Mouse (Mus musculus) common myeloid progenitor, adult 5-6 weeks (primary cell): ENCODE measurements at regions not wholly inside any gene's neighbourhood (a gene's known extent, or its start where the extent isn't known, plus 50 kb on each side); places are given as distances from the start of the nearest gene placed in this dataset.

Experiments used
- ATAC-seq: replicated peaks from 2 replicates; pipeline ENCODE4 v1.8.0; 2016; ENCODE audit warnings: low read depth, mild to moderate bottlenecking, moderate TSS enrichment, inconsistent platforms; ENCODE audit not compliant: poor library complexity, severe bottlenecking

- ATAC-seq: no peak
These were observed 65.3 kb downstream of the Med10 start for GRCm38 (mm10) chr13:69867296-69868065.

GRCm38 (mm10) chr13:69896536-69896935 is 94.3 kb downstream of the Med10 start:
- no peak for ATAC-seq

GRCm38 (mm10) chr13:69901139-69901538 is 98.9 kb downstream of the Med10 start:
- ATAC-seq: no peak

- no peak for ATAC-seq
These were observed 104.8 kb downstream of the Med10 start for GRCm38 (mm10) chr13:69906802-69907537.

GRCm38 (mm10) chr13:69915796-69916195 is 113.6 kb downstream of the Med10 start:
- ATAC-seq: no peak

GRCm38 (mm10) chr13:69932695-69933550 is 130.7 kb downstream of the Med10 start:
- ATAC-seq: no peak

GRCm38 (mm10) chr13:69933551-69933845 is 131.3 kb downstream of the Med10 start:
- ATAC-seq: no peak

- no peak for ATAC-seq
These were observed 137.6 kb downstream of the Med10 start for GRCm38 (mm10) chr13:69939791-69940190.

GRCm38 (mm10) chr13:69944651-69945050 is 142.5 kb downstream of the Med10 start:
- ATAC-seq: no peak

- no peak for ATAC-seq
These were observed 144.4 kb downstream of the Med10 start for GRCm38 (mm10) chr13:69946615-69947014.

- no peak for ATAC-seq
These were observed 149.9 kb downstream of the Med10 start for GRCm38 (mm10) chr13:69952061-69952460.

- no peak for ATAC-seq
These were observed 152.0 kb downstream of the Med10 start for GRCm38 (mm10) chr13:69954171-69954570.

GRCm38 (mm10) chr13:69955503-69955902 is 153.3 kb downstream of the Med10 start:
- ATAC-seq: no peak

- ATAC-seq: no peak
These were observed 161.7 kb downstream of the Med10 start for GRCm38 (mm10) chr13:69963944-69964343.

- ATAC-seq: no peak
These were observed 169.3 kb downstream of the Med10 start for GRCm38 (mm10) chr13:69971281-69972057.

GRCm38 (mm10) chr13:69974835-69975234 is 172.6 kb downstream of the Med10 start:
- ATAC-seq: no peak

GRCm38 (mm10) chr13:69984159-69984558 is 182.0 kb downstream of the Med10 start:
- no peak for ATAC-seq

GRCm38 (mm10) chr13:69987181-69987580 is 185.0 kb downstream of the Med10 start:
- ATAC-seq: no peak

GRCm38 (mm10) chr13:69988319-69988718 is 186.1 kb downstream of the Med10 start:
- ATAC-seq: no peak

- ATAC-seq: peak; percentile 80
These were observed 189.2 kb downstream of the Med10 start for GRCm38 (mm10) chr13:69991253-69991891.
